Mouse (Mus musculus) liver, postnatal 0 days (tissue): ENCODE results near the gene Phip. TPM values are rescaled to one million over a fixed set of nuclear protein-coding genes. Genes with fewer than 3 reads are reported as not detected.

Source experiments
- ATAC-seq: fragments of 200-750 bp; cut with Nextera tagmentation; 2 replicates; pipeline ENCODE4 v1.8.0; 2017; ENCODE audit warnings: mild to moderate bottlenecking, moderate library complexity
- DNase-seq: peaks from one replicate; pipeline ENCODE4 v3.0.0-alpha.2; 2016
- H3K27ac ChIP-seq: fragments of 300-500 bp; sonication (generic); 2 replicates; pipeline ENCODE4 v1.5.1; 2014; ENCODE audit warnings: antibody characterized with exemption, moderate library complexity, mild to moderate bottlenecking, low read depth
- H3K27me3 ChIP-seq: fragments of 300-500 bp; sonication (generic); 2 replicates; pipeline ENCODE4 v1.6.1; 2014; ENCODE audit warnings: low read length, control low read depth, mixed read lengths; ENCODE audit not compliant: insufficient read depth
- H3K36me3 ChIP-seq: fragments of 300-500 bp; sonication (generic); replicated peaks from 2 replicates; pipeline ENCODE4 v1.6.1; 2014; ENCODE audit warnings: mild to moderate bottlenecking, control low read depth, low read length, moderate library complexity, mixed read lengths; ENCODE audit not compliant: insufficient read depth
- H3K4me1 ChIP-seq: fragments of 300-500 bp; sonication (generic); 2 replicates; pipeline ENCODE4 v1.6.1; 2014; ENCODE audit warnings: antibody characterized with exemption, mild to moderate bottlenecking, control low read depth; ENCODE audit not compliant: insufficient read depth
- H3K4me2 ChIP-seq: fragments of 300-500 bp; sonication (generic); 2 replicates; pipeline ENCODE4 v1.6.1; 2014; ENCODE audit warnings: low read depth, mild to moderate bottlenecking, low read length, moderate library complexity, mixed read lengths
- H3K4me3 ChIP-seq: fragments of 300-500 bp; sonication (generic); 2 replicates; pipeline ENCODE4 v1.5.1; 2014; ENCODE audit warnings: low read depth, low read length
- H3K9ac ChIP-seq: fragments of 300-500 bp; sonication (generic); replicated peaks from 2 replicates; pipeline ENCODE4 v1.6.1; 2014; ENCODE audit warnings: mild to moderate bottlenecking, moderate library complexity
- H3K9me3 ChIP-seq: fragments of 300-500 bp; sonication (generic); 2 replicates; pipeline ENCODE4 v1.6.1; 2016; ENCODE audit warnings: mild to moderate bottlenecking, control low read depth, low read length, mixed read lengths
- CTCF ChIP-seq: sonication (generic); IDR thresholded peaks from 2 replicates; pipeline ENCODE4 v1.5.1; 2016; ENCODE audit warnings: antibody characterized with exemption, low read depth
- EP300 ChIP-seq: IDR thresholded peaks from 2 replicates; pipeline ENCODE4 v1.6.1; 2016; ENCODE audit warnings: antibody characterized with exemption, low read depth, mild to moderate bottlenecking
- WGBS: fragments of 180-500 bp; shearing (Covaris S2); extraction: QIAGEN DNeasy Blood & Tissue Kit; methylation state at CpG from one replicate; pipeline ENCODE4 v1.1.7; 2014; ENCODE audit not compliant: insufficient replicate concordance; 5-methylcytosine and 5-hydroxymethylcytosine counted together
- polyA plus RNA-seq: library from polyadenylated mRNA; unstranded; fragments of >200 nt; fragmentation: Nextera tagmentation; extraction: Ambion mirVana; gene quantifications from 2 replicates; pipeline ENCODE4 v1.2.1, GENCODE M21; 2015

The Phip gene
- polyA plus RNA-seq, 1 experiment from 2014 or later, result 15.4 TPM

DNA sequence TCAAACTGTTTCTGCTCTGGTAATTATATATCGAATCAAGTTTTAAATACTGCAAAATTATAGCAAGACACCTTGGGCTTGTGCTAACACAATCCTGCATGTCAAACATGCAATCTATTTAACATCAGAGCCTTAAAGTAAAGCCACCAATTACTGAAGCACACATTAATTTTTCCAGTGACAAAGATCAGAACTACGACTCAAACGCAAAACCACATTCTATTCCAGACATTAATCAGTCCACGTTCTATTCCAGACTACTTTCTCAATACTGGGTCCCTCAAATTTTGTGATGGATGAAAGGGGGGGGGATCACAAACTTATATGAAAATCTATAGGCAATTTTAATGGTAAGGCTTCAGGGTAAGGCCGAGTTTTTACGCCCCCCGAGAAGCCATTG is 68.1 kb downstream of the Phip start:
- peaks cover 50% of the 10 kb centered on the region for H3K36me3 ChIP-seq
- WGBS, result 89% methylated on average over 7 of the region's 7 CpGs

GRCm38 (mm10) chr9:82888645-82889044 is 86.7 kb downstream of the Phip start:
- Histone ChIP-seq H3K9me3 (no peaks in the 10 kb centered on the region), H3K27ac (no peak overlapping the region), H3K27me3 (no peaks in the 10 kb centered on the region), H3K4me3 (no peak overlapping the region), H3K36me3 (peaks cover 56% of the 10 kb centered on the region), H3K9ac (no peak overlapping the region), H3K4me1 (no peaks in the 10 kb centered on the region), H3K4me2 (no peak overlapping the region)
- DNase-seq (no peak), ATAC-seq (no peak)
- TF ChIP-seq CTCF, result no peak
- TF ChIP-seq EP300, result no peak

More for the DNA sequence above, 68.1 kb downstream of the Phip start:
- Histone ChIP-seq H3K4me2 (no peak overlapping the region), H3K4me1 (no peaks in the 10 kb centered on the region), H3K9ac (no peak overlapping the region), H3K9me3 (no peaks in the 10 kb centered on the region), H3K4me3 (no peak overlapping the region), H3K27me3 (no peaks in the 10 kb centered on the region), H3K27ac (no peak overlapping the region)
- ATAC-seq (no peak), DNase-seq (no peak)
- TF ChIP-seq CTCF (no peak), EP300 (no peak)

DNA sequence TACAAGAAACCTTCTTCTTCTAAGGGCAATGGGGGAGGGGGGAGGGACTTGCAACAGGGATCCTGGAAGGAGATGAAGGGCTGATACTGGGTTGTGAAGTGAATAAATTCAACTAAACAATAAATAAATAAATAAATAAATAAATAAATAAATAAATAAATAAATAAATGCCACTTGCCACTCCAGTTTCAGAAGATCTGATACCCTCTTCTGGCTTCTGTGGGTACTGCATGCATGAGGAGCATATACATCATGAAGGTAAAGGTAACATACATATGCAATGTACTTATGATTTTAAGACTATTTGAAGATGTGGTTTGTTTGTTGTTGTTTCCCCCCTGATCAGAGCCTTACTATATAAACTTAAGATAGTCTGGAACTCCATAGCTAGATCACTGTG is 91.1 kb downstream of the Phip start:
- peaks cover 58% of the 10 kb centered on the region for H3K36me3 ChIP-seq
- no peak overlapping the region for H3K9ac ChIP-seq
- H3K27ac ChIP-seq, result no peak overlapping the region
- no peaks in the 10 kb centered on the region for H3K27me3 ChIP-seq
- no peak overlapping the region for H3K4me2 ChIP-seq
- TF ChIP-seq EP300 (no peak), CTCF (peak; percentile 26; the same call in 1 of the 2 replicates)
- ATAC-seq (no peak), DNase-seq (no peak)
- H3K4me1 ChIP-seq, result no peaks in the 10 kb centered on the region
- no peaks in the 10 kb centered on the region for H3K9me3 ChIP-seq
- H3K4me3 ChIP-seq, result no peak overlapping the region

DNA sequence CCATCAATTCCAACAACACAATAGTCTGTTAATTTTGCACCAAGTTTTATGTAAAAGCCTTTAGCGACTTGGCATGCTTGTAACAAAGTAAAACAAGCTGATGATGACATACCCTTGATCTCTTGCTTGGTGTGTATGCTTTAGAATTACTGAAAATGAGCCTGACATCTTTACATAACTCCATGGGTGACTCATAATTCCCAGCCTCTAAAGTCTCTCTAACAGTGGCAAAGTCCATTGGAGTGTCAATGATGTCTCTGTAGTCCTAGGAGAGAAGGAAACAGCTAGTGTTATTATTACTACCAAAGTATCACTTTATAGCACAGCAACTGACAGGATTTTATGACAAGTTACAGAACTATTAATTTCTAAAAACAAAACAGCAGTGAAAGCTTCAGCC is 98.2 kb downstream of the Phip start:
- Histone ChIP-seq H3K27me3 (no peaks in the 10 kb centered on the region), H3K4me2 (no peak overlapping the region), H3K9ac (no peak overlapping the region), H3K36me3 (peaks cover 67% of the 10 kb centered on the region), H3K4me3 (no peak overlapping the region), H3K4me1 (no peaks in the 10 kb centered on the region), H3K27ac (no peak overlapping the region), H3K9me3 (no peaks in the 10 kb centered on the region)
- 83% methylated on average over 1 of the region's 1 CpGs for WGBS
- DNase-seq, result no peak
- ATAC-seq, result peak; percentile 88
- TF ChIP-seq CTCF (no peak), EP300 (0 out of 2 replicates have a peak, but pooled peaks have one; percentile 38)

- 63% methylated on average over 3 of the region's 3 CpGs for WGBS
- Histone ChIP-seq H3K4me1 (no peaks in the 10 kb centered on the region), H3K4me2 (peak overlapping the region; percentile 18; the same call in 1 of the 2 replicates), H3K4me3 (no peak overlapping the region), H3K27me3 (no peaks in the 10 kb centered on the region), H3K9ac (no peak overlapping the region), H3K36me3 (peaks cover 20% of the 10 kb centered on the region), H3K27ac (0 out of 2 replicates have a peak overlapping the region, but pooled peaks have one; percentile 22), H3K9me3 (no peaks in the 10 kb centered on the region)
- ATAC-seq (peak; percentile 79), DNase-seq (no peak)
- TF ChIP-seq CTCF (no peak), EP300 (no peak)
These were observed 107.6 kb downstream of the Phip start for GRCm38 (mm10) chr9:82867698-82868097.

GRCm38 (mm10) chr9:82866121-82866520 is 109.2 kb downstream of the Phip start:
- no peak for DNase-seq
- H3K4me1 ChIP-seq, result no peaks in the 10 kb centered on the region
- H3K27ac ChIP-seq, result no peak overlapping the region

DNA sequence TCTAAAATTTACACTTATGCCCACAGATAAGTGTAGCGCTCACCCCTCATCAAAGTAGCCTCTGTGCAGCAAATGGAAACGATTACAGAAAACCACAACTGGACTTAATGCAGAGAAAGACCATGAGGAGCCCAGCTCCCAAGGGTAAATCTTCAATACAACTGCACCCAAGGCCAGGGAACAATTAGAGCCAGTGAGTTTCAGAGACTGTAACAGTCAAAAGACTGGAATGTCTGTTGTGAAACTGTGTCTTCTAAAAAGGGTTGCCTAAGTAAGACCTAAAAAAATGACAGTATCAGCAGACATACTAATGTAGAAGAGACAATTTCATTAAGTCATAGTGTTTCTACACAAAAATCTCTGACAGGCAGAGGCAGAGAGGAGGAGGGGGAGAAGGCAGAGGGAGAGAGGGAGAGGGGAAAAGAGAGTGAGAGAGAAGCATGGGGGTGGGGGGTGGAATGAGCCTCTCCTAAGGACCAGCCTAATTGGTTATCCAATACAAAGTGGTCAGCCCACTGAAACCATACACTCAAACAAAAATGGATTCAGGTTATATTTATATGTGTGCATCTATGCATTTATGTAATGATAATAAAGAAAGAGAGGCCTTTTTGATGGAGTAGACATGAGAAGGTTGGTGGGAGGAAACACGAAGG is 113.4 kb downstream of the Phip start:
- Histone ChIP-seq H3K4me2 (no peak overlapping the region), H3K36me3 (no peaks in the 10 kb centered on the region), H3K4me1 (no peaks in the 10 kb centered on the region), H3K27me3 (no peaks in the 10 kb centered on the region), H3K9ac (no peak overlapping the region), H3K4me3 (no peak overlapping the region), H3K27ac (no peak overlapping the region), H3K9me3 (no peaks in the 10 kb centered on the region)
- ATAC-seq (no peak), DNase-seq (no peak)
- WGBS, result 77% methylated on average over 3 of the region's 3 CpGs
- TF ChIP-seq CTCF, result no peak
- TF ChIP-seq EP300, result no peak

More at GRCm38 (mm10) chr9:82866121-82866520, 109.2 kb downstream of the Phip start:
- H3K9me3 ChIP-seq, result no peaks in the 10 kb centered on the region
- H3K27me3 ChIP-seq, result no peaks in the 10 kb centered on the region
- peaks cover 10% of the 10 kb centered on the region for H3K36me3 ChIP-seq
- no peak for ATAC-seq
- H3K9ac ChIP-seq, result no peak overlapping the region
- no peak overlapping the region for H3K4me3 ChIP-seq
- 61% methylated on average over 1 of the region's 1 CpGs for WGBS
- H3K4me2 ChIP-seq, result no peak overlapping the region
- no peak for TF ChIP-seq EP300
- no peak for TF ChIP-seq CTCF
